Mouse (Mus musculus): Measurements from ENCODE around the gene Tiam1. TPM values are rescaled to one million over a fixed set of nuclear protein-coding genes. Genes with fewer than 3 reads are reported as not detected.

The Tiam1 gene
- total RNA-seq (2014; rRNA removed) (30.5 and 42.4 TPM in 2 replicates), polyA plus RNA-seq (2015; fragmentation: Nextera tagmentation; extraction: Ambion mirVana) (9.8 and 20.5 TPM in 2 replicates)

- H3K4me1 ChIP-seq (ENCODE audit: insufficient read depth), result peaks cover 8% of the 10 kb centered on the region; the same call in 1 of the 2 replicates
- peak within 1 kb of the TSS; percentile 80 for H3K4me3 ChIP-seq (ENCODE audit: low read depth, low read length)
- peak; percentile 65 for TF ChIP-seq CTCF (IDR thresholded peaks at IDR 0.05; ENCODE audit: low read depth)
- H3K27ac ChIP-seq (ENCODE audit: low read depth, low read length), result peak within 1 kb of the TSS; percentile 94
- no peaks in the 10 kb centered on the region for H3K36me3 ChIP-seq (ENCODE audit: insufficient read depth)
- peak within 1 kb of the TSS; percentile 83 for H3K9ac ChIP-seq
- no peaks in the 10 kb centered on the region for H3K9me3 ChIP-seq (ENCODE audit: low read length)
- H3K4me2 ChIP-seq (ENCODE audit: low read depth), result peak within 1 kb of the TSS; percentile 57
- DNase-seq, result peak; percentile 99
- no peaks in the 10 kb centered on the region for H3K27me3 ChIP-seq (ENCODE audit: insufficient read depth, low read length)
- under 1% methylated on average over 64 of the region's 64 CpGs for WGBS
- ATAC-seq, result peak; percentile 96
These were observed at the start of gene Tiam1 for GRCm38 (mm10) chr16:90143760-90144516. TSS of gene Tiam1 (minus strand) at chr16:90143769.

DNA sequence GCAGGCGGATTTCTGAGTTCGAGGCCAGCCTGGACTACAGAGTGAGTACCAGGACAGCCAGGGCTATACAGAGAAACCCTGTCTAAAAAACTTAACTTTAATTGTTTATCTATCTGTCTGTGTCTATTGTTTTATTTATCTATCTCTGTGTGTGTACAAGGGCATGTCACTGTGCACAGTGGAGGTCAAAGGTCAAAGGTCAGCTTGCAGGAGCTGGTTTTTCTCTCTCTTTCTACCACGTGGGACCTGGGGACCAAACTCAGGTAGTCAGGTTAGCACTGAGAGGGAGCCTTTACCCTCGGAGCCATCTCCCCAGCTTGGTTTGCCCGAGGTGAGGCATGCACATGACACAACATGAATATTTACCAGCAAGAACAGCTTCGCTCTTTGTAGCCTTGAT, 47.7 kb upstream of the Tiam1 start:
- H3K9me3 ChIP-seq (ENCODE audit: low read length), result no peaks in the 10 kb centered on the region
- DNase-seq (no peak), ATAC-seq (no peak)
- no peaks in the 10 kb centered on the region for H3K36me3 ChIP-seq (ENCODE audit: insufficient read depth)
- H3K4me2 ChIP-seq (ENCODE audit: low read depth), result no peak overlapping the region
- no peak overlapping the region for H3K27ac ChIP-seq (ENCODE audit: low read depth, low read length)
- H3K4me3 ChIP-seq (ENCODE audit: low read depth, low read length), result no peak overlapping the region
- H3K27me3 ChIP-seq (ENCODE audit: insufficient read depth, low read length), result no peaks in the 10 kb centered on the region; the same call in 1 of the 2 replicates
- H3K4me1 ChIP-seq (ENCODE audit: insufficient read depth), result no peaks in the 10 kb centered on the region
- 79% methylated on average over 6 of the region's 6 CpGs for WGBS
- H3K9ac ChIP-seq, result no peak overlapping the region
- TF ChIP-seq CTCF (IDR thresholded peaks at IDR 0.05; ENCODE audit: low read depth), result no peak

DNA sequence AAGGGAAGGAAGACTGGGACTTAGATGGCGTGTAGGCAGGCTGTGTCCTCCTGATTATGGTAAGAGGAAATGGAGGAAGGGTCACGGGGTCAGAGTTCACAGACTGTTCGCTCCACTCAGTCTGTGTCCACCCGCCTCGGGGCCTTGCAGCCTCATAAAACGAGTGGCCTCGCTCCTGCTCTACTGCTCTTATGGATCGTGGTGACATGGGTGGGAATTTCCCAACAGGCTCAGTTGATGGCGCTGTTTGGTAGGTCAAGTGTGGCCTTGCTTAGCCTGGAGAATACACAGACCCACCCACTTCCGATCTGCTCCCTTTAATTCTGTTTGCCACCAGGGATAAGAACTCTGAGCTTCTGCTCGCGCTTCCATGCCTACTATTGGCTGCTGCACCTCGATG, 43.9 kb upstream of the Tiam1 start:
- 55% methylated on average over 13 of the region's 13 CpGs for WGBS
- Histone ChIP-seq H3K27me3 (ENCODE audit: insufficient read depth, low read length) (no peaks in the 10 kb centered on the region; the same call in 1 of the 2 replicates), H3K9me3 (ENCODE audit: low read length) (no peaks in the 10 kb centered on the region), H3K36me3 (ENCODE audit: insufficient read depth) (no peaks in the 10 kb centered on the region), H3K4me1 (ENCODE audit: insufficient read depth) (no peaks in the 10 kb centered on the region), H3K27ac (ENCODE audit: low read depth, low read length) (no peak overlapping the region), H3K4me2 (ENCODE audit: low read depth) (no peak overlapping the region), H3K9ac (no peak overlapping the region), H3K4me3 (ENCODE audit: low read depth, low read length) (no peak overlapping the region)
- no peak for DNase-seq
- TF ChIP-seq CTCF (IDR thresholded peaks at IDR 0.05; ENCODE audit: low read depth), result peak; percentile 41
- ATAC-seq, result no peak

- Histone ChIP-seq H3K27me3 (ENCODE audit: insufficient read depth, low read length) (no peaks in the 10 kb centered on the region; the same call in 1 of the 2 replicates), H3K4me1 (ENCODE audit: insufficient read depth) (no peaks in the 10 kb centered on the region), H3K9ac (no peak overlapping the region), H3K4me3 (ENCODE audit: low read depth, low read length) (no peak overlapping the region), H3K36me3 (ENCODE audit: insufficient read depth) (no peaks in the 10 kb centered on the region), H3K9me3 (ENCODE audit: low read length) (no peaks in the 10 kb centered on the region), H3K4me2 (ENCODE audit: low read depth) (no peak overlapping the region), H3K27ac (ENCODE audit: low read depth, low read length) (no peak overlapping the region)
- DNase-seq (peak; percentile 91), ATAC-seq (peak; percentile 88)
- peak; percentile 91 for TF ChIP-seq CTCF (IDR thresholded peaks at IDR 0.05; ENCODE audit: low read depth)
- WGBS, result 39% methylated on average over 8 of the region's 8 CpGs
These were observed 42.5 kb upstream of the Tiam1 start for GRCm38 (mm10) chr16:90185928-90186588.

DNA sequence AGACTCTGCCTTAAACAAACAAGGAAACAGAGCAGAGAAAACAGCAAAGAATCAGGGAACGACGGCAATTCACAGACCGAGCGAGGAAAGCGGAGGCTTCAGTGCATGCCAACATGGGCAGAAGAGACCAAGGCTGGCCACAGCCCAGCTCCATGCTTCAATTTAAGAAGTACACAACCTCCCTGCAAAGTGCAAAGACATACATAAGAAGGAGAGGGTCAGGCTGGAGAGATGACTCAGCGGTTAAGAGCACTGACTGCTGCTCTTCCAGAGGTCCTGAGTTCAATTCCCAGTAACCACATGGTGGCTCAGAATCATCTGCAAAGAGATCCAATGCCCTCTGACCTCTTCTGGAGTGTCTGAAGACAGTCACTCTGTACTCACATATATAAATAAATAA, 40.6 kb upstream of the Tiam1 start:
- ATAC-seq (no peak), DNase-seq (no peak)
- Histone ChIP-seq H3K4me3 (ENCODE audit: low read depth, low read length) (no peak overlapping the region), H3K9me3 (ENCODE audit: low read length) (no peaks in the 10 kb centered on the region), H3K4me1 (ENCODE audit: insufficient read depth) (no peaks in the 10 kb centered on the region), H3K27me3 (ENCODE audit: insufficient read depth, low read length) (no peaks in the 10 kb centered on the region; the same call in 1 of the 2 replicates), H3K36me3 (ENCODE audit: insufficient read depth) (no peaks in the 10 kb centered on the region), H3K4me2 (ENCODE audit: low read depth) (no peak overlapping the region), H3K9ac (no peak overlapping the region), H3K27ac (ENCODE audit: low read depth, low read length) (no peak overlapping the region)
- WGBS, result 82% methylated on average over 6 of the region's 6 CpGs
- no peak for TF ChIP-seq CTCF (IDR thresholded peaks at IDR 0.05; ENCODE audit: low read depth)

DNA sequence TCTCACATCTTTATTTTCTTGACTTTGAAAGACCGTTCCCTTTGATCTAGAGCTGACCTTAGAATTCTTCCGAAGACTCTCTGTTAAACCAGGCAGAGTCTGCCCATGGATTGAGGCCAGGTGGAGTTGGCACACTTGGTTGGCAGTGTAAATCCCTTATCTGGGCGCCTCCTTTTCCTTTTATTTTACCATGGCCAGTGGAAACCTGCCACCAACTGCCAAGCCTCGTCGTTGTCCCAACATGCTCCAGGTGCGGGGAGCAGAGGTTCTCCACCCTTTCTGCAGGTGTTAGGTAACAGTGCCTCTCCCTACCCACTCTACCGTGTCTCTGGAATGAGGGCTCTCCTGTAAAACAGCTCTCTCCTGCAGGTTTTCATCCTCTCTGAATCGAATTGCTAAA, 38.1 kb upstream of the Tiam1 start:
- no peaks in the 10 kb centered on the region; the same call in 1 of the 2 replicates for H3K27me3 ChIP-seq (ENCODE audit: insufficient read depth, low read length)
- DNase-seq, result no peak
- peaks cover 4% of the 10 kb centered on the region for H3K4me1 ChIP-seq (ENCODE audit: insufficient read depth)
- no peak overlapping the region for H3K9ac ChIP-seq
- no peaks in the 10 kb centered on the region for H3K36me3 ChIP-seq (ENCODE audit: insufficient read depth)
- 87% methylated on average over 8 of the region's 8 CpGs for WGBS
- TF ChIP-seq CTCF (IDR thresholded peaks at IDR 0.05; ENCODE audit: low read depth), result no peak
- H3K27ac ChIP-seq (ENCODE audit: low read depth, low read length), result no peak overlapping the region
- no peak for ATAC-seq
- no peaks in the 10 kb centered on the region for H3K9me3 ChIP-seq (ENCODE audit: low read length)
- no peak overlapping the region for H3K4me3 ChIP-seq (ENCODE audit: low read depth, low read length)
- no peak overlapping the region for H3K4me2 ChIP-seq (ENCODE audit: low read depth)

- no peak for TF ChIP-seq CTCF (IDR thresholded peaks at IDR 0.05; ENCODE audit: low read depth)
- DNase-seq, result no peak
- no peak for ATAC-seq
- H3K9ac ChIP-seq, result no peak overlapping the region
- H3K9me3 ChIP-seq (ENCODE audit: low read length), result no peaks in the 10 kb centered on the region
- no peak overlapping the region for H3K27ac ChIP-seq (ENCODE audit: low read depth, low read length)
- H3K27me3 ChIP-seq (ENCODE audit: insufficient read depth, low read length), result no peaks in the 10 kb centered on the region; the same call in 1 of the 2 replicates
- 84% methylated on average over 6 of the region's 6 CpGs for WGBS
- no peak overlapping the region for H3K4me2 ChIP-seq (ENCODE audit: low read depth)
- H3K4me1 ChIP-seq (ENCODE audit: insufficient read depth), result peaks cover 8% of the 10 kb centered on the region
- no peaks in the 10 kb centered on the region for H3K36me3 ChIP-seq (ENCODE audit: insufficient read depth)
- no peak overlapping the region for H3K4me3 ChIP-seq (ENCODE audit: low read depth, low read length)
These were observed 37.4 kb upstream of the Tiam1 start for GRCm38 (mm10) chr16:90180975-90181374.
